Mouse (Mus musculus) cerebellum, adult (tissue): ENCODE measurements around the gene Negr1.

ENCODE experiments used
- ATAC-seq: cut with Nextera tagmentation; 2 replicates; pipeline ENCODE4 v1.9.2; 2017; ENCODE audit warnings: mild to moderate bottlenecking, moderate library complexity, mixed read lengths; ENCODE audit not compliant: insufficient number of reproducible peaks, low FRiP score, low TSS enrichment

The Negr1 gene

DNA sequence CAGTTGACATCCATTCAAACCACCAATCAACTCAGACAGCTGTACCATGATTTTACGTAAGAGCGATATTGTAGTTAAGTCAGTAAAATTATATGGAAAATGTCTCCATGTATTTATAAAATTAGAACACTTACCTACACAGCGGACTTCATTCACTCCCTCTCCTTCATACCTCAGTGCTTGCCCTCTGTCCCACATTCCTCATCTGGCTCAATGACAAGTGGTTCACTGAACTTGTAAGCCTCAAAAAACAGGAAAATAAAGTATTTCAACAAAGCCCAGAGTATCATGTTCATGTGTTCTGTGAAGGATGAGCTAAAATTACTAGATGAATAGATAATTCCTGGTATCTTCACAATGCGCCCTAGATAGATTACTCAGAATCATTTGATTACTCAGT lies 232.5 kb downstream of the Negr1 start:
- no peak for ATAC-seq

- peak; percentile 67 for ATAC-seq
These were observed 233.0 kb downstream of the Negr1 start for GRCm38 (mm10) chr3:156794610-156795009.

- ATAC-seq: no peak
These were observed 234.6 kb downstream of the Negr1 start for GRCm38 (mm10) chr3:156796061-156796691.

- no peak for ATAC-seq
These were observed 237.6 kb downstream of the Negr1 start for GRCm38 (mm10) chr3:156799228-156799627.

DNA sequence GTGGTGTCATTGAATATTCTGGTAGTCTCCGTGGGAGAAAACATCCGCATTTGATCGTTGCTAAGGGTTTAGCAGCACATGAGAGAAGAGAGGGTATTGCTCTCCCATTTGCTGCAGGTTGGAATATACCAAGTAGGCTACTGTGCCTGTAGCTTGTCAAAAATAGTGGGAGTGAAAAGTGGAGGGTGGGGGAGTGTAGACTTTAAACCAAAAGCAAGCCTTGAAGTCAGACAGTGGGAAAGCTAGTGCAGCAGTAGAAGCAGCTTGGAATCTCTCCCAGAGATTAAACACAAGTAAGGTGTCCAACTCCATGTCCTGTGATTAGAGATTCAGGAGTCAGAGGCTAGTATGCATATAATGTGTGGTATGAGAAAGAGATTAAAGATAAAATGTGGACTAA lies 248.2 kb downstream of the Negr1 start:
- no peak for ATAC-seq

- no peak for ATAC-seq
These were observed 255.3 kb downstream of the Negr1 start for GRCm38 (mm10) chr3:156816938-156817337.

GRCm38 (mm10) chr3:156817452-156817851 lies 255.9 kb downstream of the Negr1 start:
- no peak for ATAC-seq

DNA sequence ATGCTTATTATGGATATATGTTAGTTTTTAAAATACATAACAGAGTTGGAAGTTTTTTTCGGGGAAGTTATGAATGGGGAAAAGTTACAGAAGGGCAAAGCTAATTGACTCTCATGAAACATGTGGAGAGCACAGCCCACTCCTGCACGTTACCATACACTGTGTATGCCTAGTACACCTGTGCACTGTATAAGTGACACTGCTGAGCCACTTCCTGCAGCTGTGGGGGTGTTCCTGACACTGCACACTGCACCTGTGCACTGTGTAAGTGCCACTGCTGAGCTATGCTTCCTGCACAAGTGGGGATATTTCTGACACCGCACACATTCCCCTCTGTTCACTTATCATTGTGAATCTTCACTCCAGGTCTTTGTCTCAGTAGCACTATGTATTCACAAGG lies 261.4 kb downstream of the Negr1 start:
- no peak for ATAC-seq

DNA sequence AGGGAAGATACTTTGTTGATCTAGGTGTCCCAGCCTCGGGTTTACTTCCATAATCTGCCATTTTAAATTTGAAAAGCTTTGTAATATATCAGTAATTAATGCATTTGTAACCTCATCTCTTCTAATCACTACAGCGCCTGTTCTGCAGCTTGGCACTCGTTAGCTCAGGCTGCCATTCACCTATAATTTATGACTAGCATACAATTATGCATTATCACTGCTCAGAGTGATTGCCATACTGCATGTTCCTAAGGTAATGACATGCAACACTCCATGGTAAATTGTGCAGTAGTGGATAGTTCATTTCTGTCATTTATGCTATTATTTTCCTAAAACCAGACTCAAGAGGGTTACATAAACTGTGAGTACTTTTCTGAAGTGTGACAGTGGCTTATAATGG lies 272.3 kb downstream of the Negr1 start:
- no peak for ATAC-seq

- ATAC-seq: no peak
These were observed 277.0 kb downstream of the Negr1 start for GRCm38 (mm10) chr3:156838550-156838949.

DNA sequence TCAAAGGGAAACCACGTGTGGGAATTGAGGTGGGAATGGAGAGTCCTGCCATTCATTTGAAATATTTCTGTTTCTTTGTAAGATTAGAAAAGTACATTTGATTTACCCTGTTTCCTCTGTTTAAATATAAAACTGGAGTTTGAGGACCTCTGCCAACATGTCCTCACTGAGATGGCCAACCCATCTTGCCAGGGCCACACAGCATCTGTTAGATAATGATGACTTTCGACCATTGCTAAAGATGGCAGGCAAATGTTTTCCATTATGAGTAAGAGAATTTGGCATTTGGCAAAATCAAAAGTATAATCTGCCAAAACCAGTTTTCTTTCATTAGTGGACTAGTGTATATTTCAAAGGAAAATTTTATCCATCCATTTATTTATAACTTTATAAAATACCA lies 286.8 kb downstream of the Negr1 start:
- ATAC-seq: no peak

DNA sequence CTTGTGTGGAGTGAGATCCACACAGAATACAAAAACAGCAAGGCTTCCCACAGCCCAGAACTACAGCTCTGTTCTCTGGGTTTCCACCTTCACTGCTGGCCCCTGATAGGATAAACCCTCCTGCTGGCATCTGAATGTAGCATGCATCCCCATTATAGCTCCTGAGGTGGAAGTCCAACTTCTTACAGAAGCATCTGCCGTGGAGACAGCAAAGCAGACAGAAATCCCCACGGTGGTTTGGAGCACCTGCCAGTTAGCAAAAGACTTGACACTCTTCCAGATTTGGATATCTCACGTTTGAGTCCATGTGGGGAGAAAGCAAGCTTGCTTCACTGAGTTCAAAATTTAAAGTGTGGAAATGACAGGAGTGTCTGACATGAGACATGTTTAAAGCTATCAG lies 290.3 kb downstream of the Negr1 start:
- ATAC-seq: peak; percentile 77

DNA sequence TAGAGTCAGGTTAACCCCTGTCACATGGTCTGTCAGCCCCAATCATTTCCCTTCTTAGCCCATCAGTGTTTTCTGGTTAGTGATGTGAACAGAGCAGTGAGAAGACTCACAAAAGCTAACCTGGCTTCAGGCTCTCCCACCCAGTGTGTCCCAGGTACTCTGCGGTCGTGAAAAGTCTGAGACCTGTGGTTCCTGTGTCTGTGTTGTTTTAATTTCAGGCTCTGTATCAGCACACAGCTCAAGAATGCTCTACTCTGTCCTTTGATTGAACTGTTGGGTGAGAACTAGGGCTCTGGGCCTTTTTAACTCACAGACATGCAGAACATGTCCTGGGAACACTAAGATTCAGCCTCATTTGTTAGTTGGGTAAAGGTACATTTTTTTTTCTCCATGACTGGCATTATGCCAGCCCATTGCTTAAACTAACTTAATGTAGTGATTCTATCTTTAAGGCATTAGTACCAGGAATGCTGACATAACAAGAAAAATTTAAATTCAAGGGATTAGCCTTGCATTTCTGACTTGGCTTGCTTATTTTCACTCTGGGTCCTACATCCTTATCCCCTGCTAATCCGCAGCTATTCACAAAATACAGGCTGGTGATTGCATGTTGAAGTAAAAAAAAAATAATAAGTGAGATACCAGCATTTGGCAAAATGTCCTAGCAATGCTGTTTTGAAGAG lies 308.8 kb downstream of the Negr1 start:
- ATAC-seq: no peak

- no peak for ATAC-seq
These were observed 309.3 kb downstream of the Negr1 start for GRCm38 (mm10) chr3:156870922-156871257.

- ATAC-seq: no peak
These were observed 310.1 kb downstream of the Negr1 start for GRCm38 (mm10) chr3:156871641-156872196.

DNA sequence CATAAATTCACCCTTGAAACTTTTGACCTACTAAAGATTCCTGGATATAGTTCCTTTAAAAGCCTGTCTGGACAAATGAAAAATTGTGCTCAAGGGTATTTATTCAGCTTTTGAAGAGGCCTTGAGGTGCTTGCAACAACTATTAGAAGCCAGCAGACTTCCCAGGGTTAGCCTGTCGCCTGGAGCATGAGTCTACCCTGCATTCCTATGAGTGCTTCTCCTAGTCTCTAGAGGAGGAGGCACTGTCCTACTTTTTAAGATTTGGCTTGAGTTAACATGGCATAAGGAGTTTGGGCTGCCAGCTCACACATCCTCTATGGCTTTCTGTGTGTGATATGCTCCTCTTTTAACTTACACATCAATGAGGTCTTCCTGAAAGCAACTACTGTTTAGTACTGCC lies 315.0 kb downstream of the Negr1 start:
- peak; percentile 61 for ATAC-seq

DNA sequence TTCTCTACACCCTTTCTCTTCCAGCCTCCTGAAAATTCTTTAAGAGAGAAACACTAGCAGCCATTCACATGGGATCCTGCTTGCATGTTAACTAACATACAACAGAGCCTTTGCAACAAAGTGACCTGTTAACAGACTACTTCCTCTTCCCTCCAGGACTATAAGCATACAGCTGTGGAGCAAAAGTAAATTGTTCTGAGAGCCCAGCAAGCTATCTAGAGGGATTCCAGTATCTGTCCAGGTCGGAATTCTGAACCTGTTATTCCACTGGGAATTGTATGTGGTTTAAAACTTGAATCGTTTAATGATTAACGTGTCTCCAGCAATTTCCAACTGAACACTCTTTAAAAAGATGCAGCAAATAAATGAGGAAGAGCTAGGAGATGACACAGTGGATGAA lies 320.5 kb downstream of the Negr1 start:
- no peak for ATAC-seq

DNA sequence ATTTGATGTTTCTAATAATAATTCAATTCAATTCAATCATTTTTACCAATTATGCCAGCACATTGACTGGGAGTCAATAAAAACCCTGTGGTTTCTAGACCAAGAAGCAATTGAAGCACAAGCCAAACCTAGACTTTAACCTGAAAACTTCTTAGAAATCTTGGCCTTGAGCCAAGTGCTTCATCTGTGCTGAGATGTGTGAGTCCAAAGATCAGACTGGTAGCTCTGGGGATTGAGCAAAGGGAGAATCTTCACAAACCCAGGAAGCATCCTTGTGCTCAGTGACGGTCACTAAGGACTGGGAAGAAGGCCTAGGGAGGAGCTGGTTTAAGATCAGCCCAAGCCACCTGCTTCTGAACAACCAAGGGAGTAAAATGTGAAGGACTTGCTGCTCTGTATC lies 322.3 kb downstream of the Negr1 start:
- ATAC-seq: no peak

GRCm38 (mm10) chr3:156885689-156886088 lies 324.1 kb downstream of the Negr1 start:
- no peak for ATAC-seq

DNA sequence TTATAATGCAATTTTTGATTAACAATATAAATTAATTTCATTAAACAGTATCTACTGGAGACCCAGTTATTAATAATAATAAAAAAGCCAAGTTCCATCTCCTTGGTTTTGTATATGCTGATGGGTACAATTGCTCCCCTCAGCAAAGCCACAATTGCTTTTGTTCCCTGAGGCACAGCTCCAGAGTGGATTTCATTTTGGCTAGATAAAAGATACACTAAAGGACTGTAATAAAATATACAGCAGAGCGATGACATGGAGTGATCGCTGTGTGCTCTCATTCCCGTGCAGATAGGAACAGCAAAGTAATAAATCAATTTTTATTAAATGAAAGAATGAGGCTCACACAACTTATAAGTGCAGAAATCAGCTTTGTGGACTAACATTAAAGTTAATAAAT lies 325.3 kb downstream of the Negr1 start:
- no peak for ATAC-seq

- ATAC-seq: no peak
These were observed 329.4 kb downstream of the Negr1 start for GRCm38 (mm10) chr3:156890986-156891385.

DNA sequence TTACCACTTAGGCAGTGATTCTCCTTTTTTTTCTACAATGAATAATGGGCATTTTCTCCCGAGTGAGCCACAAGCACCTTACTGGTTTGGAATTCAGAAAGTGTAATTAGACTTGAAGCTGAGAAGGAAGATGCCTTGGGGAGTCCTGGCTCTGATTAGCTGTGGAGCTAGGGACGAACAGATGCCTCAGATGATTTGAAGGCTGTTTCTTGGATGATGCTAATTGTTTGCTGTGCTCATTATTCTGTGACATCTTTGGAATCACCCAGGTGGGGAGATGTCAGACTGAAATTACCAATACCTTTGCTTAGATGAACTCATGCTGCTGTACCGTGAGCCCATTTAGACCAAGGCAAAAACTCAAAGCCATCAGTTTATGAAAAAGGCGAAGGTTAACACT lies 333.7 kb downstream of the Negr1 start:
- peak; percentile 97 for ATAC-seq
